Mouse (Mus musculus): ENCODE data around the gene Rag1. TPM values are rescaled to one million over a fixed set of nuclear protein-coding genes. Genes with fewer than 3 reads are reported as not detected.
A peak's percentile ranks its signal among the peaks of the same experiment; 100 is the strongest.

Gene Rag1
- polyA plus RNA-seq, 1 experiment from 2014 or later: not detected

DNA sequence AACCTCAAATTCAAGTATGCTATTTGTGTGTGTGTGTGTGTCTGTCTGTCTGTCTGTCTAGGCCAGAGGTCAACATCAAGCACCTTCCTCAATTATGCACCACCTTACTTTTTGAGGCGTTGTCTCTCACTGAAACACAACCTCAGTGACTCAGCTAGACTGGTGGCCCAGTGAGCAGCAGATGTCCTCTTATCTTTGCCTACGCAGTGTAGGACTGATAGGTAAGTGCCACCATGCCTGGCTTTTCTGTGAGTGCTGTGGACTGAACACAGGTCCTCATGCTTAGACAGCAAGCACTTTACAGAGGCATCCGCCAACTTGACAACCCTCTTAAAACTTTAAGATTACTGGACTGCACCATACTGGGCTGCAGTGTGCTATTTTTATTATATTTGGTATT lies 19.4 kb upstream of the Rag1 start:
- Histone ChIP-seq H3K36me3 (no peaks in the 10 kb centered on the region), H3K4me2 (no peak overlapping the region), H3K9me3 (replicated peaks) (0 out of 2 replicates have a peak, but pooled peaks cover 3% of the 10 kb centered on the region), H3K27ac (ENCODE audit: poor library complexity, severe bottlenecking) (no peak overlapping the region), H3K4me3 (no peak overlapping the region), H3K4me1 (replicated peaks) (no peaks in the 10 kb centered on the region), H3K27me3 (replicated peaks) (0 out of 2 replicates have a peak, but pooled peaks cover under 1% of the 10 kb centered on the region), H3K9ac (no peak overlapping the region)
- 59% methylated on average over 3 of the region's 3 CpGs for WGBS
- no peak for ATAC-seq (ENCODE audit: insufficient number of reproducible peaks, low FRiP score)

DNA sequence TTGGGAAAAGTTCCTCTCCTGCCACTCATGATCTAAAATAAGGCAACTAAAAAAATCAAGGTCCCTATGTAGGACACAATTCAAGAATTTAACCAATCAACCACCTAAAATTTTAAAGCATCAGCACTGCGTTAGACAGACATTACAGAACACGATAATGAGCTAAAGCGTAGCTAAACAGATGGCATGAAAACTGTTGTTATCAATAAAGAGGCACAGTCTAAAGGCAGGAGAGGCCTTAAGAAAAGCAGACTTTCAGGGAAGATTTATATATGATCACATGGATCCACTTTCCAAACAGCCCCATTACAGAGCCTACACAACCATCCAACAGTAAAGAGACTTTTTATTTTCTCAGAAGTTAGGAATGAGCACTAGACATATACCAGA lies 16.4 kb upstream of the Rag1 start:
- Histone ChIP-seq H3K9ac (no peak overlapping the region), H3K4me2 (no peak overlapping the region), H3K36me3 (no peaks in the 10 kb centered on the region), H3K9me3 (replicated peaks) (0 out of 2 replicates have a peak, but pooled peaks cover 3% of the 10 kb centered on the region), H3K4me1 (replicated peaks) (no peaks in the 10 kb centered on the region), H3K27me3 (replicated peaks) (0 out of 2 replicates have a peak, but pooled peaks cover 5% of the 10 kb centered on the region), H3K4me3 (no peak overlapping the region), H3K27ac (ENCODE audit: poor library complexity, severe bottlenecking) (no peak overlapping the region)
- WGBS: 91% methylated on average over 3 of the region's 3 CpGs
- no peak for ATAC-seq (ENCODE audit: insufficient number of reproducible peaks, low FRiP score)

DNA sequence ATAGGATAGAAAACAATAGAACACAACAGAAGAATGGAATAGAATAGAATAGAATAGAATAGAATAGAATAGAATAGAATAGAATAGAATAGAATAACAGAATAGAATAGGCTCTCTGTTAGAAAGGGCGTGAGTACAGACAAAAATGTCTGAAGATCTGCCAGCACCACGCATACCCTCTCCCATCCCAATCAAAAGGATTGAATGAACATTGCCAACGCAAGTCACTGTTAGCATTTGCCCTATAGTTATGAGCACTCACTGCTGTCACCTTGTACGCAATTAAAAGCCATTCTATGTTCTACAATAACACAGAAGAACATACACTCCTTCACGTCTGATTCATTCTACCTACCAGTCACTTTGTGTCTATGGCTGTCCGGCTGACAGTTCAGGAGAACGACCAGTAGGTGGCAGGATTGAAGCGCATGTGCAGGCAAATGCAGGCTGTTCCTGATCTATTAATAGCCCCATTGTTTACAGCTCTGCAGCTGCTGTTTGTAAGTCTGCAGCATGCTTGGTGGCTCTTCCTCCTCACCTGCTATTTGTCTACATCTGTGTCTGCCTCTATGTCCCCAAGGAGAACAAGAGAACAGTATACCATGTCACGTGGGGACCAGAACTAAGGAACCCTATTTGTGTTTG lies 15.9 kb upstream of the Rag1 start:
- Histone ChIP-seq H3K9ac (no peak overlapping the region), H3K27ac (ENCODE audit: poor library complexity, severe bottlenecking) (no peak overlapping the region), H3K4me1 (replicated peaks) (no peaks in the 10 kb centered on the region), H3K36me3 (no peaks in the 10 kb centered on the region), H3K4me2 (no peak overlapping the region), H3K9me3 (replicated peaks) (0 out of 2 replicates have a peak, but pooled peaks cover 3% of the 10 kb centered on the region), H3K27me3 (replicated peaks) (0 out of 2 replicates have a peak, but pooled peaks cover 5% of the 10 kb centered on the region), H3K4me3 (no peak overlapping the region)
- ATAC-seq (ENCODE audit: insufficient number of reproducible peaks, low FRiP score): peak; percentile 39; the same call in 1 of the 2 replicates
- WGBS: 23% methylated on average over 9 of the region's 9 CpGs

GRCm38 (mm10) chr2:101660536-101660935 lies 11.2 kb upstream of the Rag1 start:
- Histone ChIP-seq H3K27ac (ENCODE audit: poor library complexity, severe bottlenecking) (no peak overlapping the region), H3K36me3 (no peaks in the 10 kb centered on the region), H3K9me3 (replicated peaks) (no peaks in the 10 kb centered on the region), H3K27me3 (replicated peaks) (peaks cover 10% of the 10 kb centered on the region; the same call in 1 of the 2 replicates), H3K4me3 (no peak overlapping the region), H3K9ac (no peak overlapping the region), H3K4me2 (no peak overlapping the region), H3K4me1 (replicated peaks) (no peaks in the 10 kb centered on the region)
- 63% methylated on average over 2 of the region's 2 CpGs for WGBS
- no peak for ATAC-seq (ENCODE audit: insufficient number of reproducible peaks, low FRiP score)

- peak overlapping the region; percentile 84 for H3K4me2 ChIP-seq
- H3K9me3 ChIP-seq (replicated peaks): no peaks in the 10 kb centered on the region
- peak overlapping the region; percentile 45 for H3K4me3 ChIP-seq
- H3K9ac ChIP-seq: peak overlapping the region; percentile 54
- 18% methylated on average over 14 of the region's 14 CpGs for whole genome bisulfite sequencing
- peaks cover 10% of the 10 kb centered on the region; the same call in 1 of the 2 replicates for H3K27me3 ChIP-seq (replicated peaks)
- no peaks in the 10 kb centered on the region for H3K36me3 ChIP-seq
- no peak for ATAC-seq (ENCODE audit: insufficient number of reproducible peaks, low FRiP score)
- H3K4me1 ChIP-seq (replicated peaks): peaks cover 4% of the 10 kb centered on the region
- no peak overlapping the region for H3K27ac ChIP-seq (ENCODE audit: poor library complexity, severe bottlenecking)
Observed at GRCm38 (mm10) chr2:101652921-101653597, 3.8 kb upstream of the Rag1 start.

DNA sequence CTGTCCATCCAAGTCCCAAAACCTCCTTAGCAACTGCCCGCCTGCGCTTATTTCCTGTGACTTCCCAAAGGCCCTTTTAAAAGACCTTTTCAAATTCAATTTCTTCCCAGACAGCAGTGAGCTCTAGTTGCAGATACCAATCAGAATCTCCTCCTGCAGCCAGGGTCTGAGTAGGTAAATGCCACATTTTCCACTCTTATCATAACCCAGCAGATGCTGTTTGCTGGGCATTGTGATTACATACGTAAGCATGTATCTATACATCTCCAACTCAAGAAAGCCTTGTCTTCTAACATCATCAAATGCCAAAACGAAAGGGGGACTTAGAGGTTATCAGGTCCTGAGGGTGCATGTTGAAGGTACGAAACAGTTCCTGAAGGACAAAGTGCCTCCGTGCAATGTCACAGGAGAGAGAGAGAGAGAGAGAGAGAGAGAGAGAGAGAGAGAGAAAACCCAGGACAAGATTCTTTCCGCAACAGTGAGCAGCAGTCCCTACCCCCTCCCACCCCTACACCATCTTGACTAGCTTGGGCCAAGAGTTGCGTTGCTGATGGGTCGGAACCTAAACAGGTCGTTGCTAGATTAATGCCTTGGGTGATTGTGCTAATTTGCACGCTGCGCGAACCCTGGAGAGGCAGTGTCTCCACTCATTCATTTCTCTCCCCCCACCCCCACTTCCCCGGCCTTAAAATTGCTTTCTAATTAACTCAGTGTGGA lies 3.1 kb upstream of the Rag1 start:
- Histone ChIP-seq H3K4me1 (replicated peaks) (peaks cover 4% of the 10 kb centered on the region), H3K4me3 (peak overlapping the region; percentile 45), H3K9me3 (replicated peaks) (no peaks in the 10 kb centered on the region), H3K27ac (ENCODE audit: poor library complexity, severe bottlenecking) (no peak overlapping the region), H3K4me2 (peak overlapping the region; percentile 84), H3K27me3 (replicated peaks) (peaks cover 5% of the 10 kb centered on the region; the same call in 1 of the 2 replicates), H3K36me3 (no peaks in the 10 kb centered on the region), H3K9ac (peak overlapping the region; percentile 54)
- 37% methylated on average over 14 of the region's 14 CpGs for WGBS
- ATAC-seq (ENCODE audit: insufficient number of reproducible peaks, low FRiP score): no peak

DNA sequence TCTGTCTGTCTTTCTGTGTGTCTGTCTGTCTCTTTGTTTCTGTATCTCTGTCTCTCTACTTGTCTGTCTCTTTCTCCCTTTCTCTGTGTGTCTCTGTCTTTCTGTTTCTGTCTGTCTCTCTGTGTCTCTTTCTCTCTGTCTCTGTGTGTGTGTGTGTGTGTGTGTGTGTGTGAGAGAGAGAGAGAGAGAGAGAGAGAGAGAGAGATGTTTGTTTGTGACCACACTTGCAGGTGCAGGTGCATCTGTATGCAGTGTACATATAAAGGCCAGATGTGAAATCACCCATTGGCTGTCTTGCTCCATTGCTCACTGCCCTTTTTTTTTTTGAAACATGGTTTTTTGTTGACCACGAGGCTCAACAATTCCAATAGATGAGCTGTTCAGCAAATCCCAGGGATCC lies 1.1 kb upstream of the Rag1 start:
- 63% methylated on average over 1 of the region's 1 CpGs for WGBS
- Histone ChIP-seq H3K27ac (ENCODE audit: poor library complexity, severe bottlenecking) (no peak overlapping the region), H3K9me3 (replicated peaks) (no peaks in the 10 kb centered on the region), H3K4me3 (no peak overlapping the region), H3K27me3 (replicated peaks) (0 out of 2 replicates have a peak, but pooled peaks cover 4% of the 10 kb centered on the region), H3K36me3 (no peaks in the 10 kb centered on the region), H3K9ac (no peak overlapping the region), H3K4me2 (no peak overlapping the region), H3K4me1 (replicated peaks) (peaks cover 4% of the 10 kb centered on the region)
- no peak for ATAC-seq (ENCODE audit: insufficient number of reproducible peaks, low FRiP score)

- Histone ChIP-seq H3K4me2 (no peak overlapping the region), H3K9ac (no peak overlapping the region), H3K9me3 (replicated peaks) (no peaks in the 10 kb centered on the region), H3K27me3 (replicated peaks) (0 out of 2 replicates have a peak, but pooled peaks cover 4% of the 10 kb centered on the region), H3K4me3 (no peak overlapping the region), H3K27ac (ENCODE audit: poor library complexity, severe bottlenecking) (no peak overlapping the region), H3K4me1 (replicated peaks) (peaks cover 4% of the 10 kb centered on the region), H3K36me3 (no peaks in the 10 kb centered on the region)
- ATAC-seq (ENCODE audit: insufficient number of reproducible peaks, low FRiP score): no peak
- WGBS: 69% methylated on average over 2 of the region's 2 CpGs
Observed at GRCm38 (mm10) chr2:101648361-101648760, 940 bp downstream of the Rag1 start.

GRCm38 (mm10) chr2:101645841-101646240 lies 3.5 kb downstream of the Rag1 start:
- WGBS: 85% methylated on average over 1 of the region's 1 CpGs
- no peak overlapping the region for H3K4me3 ChIP-seq
- H3K27me3 ChIP-seq (replicated peaks): no peaks in the 10 kb centered on the region
- no peaks in the 10 kb centered on the region for H3K9me3 ChIP-seq (replicated peaks)
- no peak overlapping the region for H3K4me2 ChIP-seq
- no peaks in the 10 kb centered on the region for H3K36me3 ChIP-seq
- no peak overlapping the region for H3K9ac ChIP-seq
- H3K4me1 ChIP-seq (replicated peaks): no peaks in the 10 kb centered on the region; the same call in 1 of the 2 replicates
- no peak for ATAC-seq (ENCODE audit: insufficient number of reproducible peaks, low FRiP score)
- no peak overlapping the region for H3K27ac ChIP-seq (ENCODE audit: poor library complexity, severe bottlenecking)

- Histone ChIP-seq H3K9ac (no peak overlapping the region), H3K27me3 (replicated peaks) (no peaks in the 10 kb centered on the region), H3K4me2 (no peak overlapping the region), H3K9me3 (replicated peaks) (no peaks in the 10 kb centered on the region), H3K4me1 (replicated peaks) (no peaks in the 10 kb centered on the region), H3K4me3 (no peak overlapping the region), H3K27ac (ENCODE audit: poor library complexity, severe bottlenecking) (no peak overlapping the region), H3K36me3 (no peaks in the 10 kb centered on the region)
- ATAC-seq (ENCODE audit: insufficient number of reproducible peaks, low FRiP score): no peak
- WGBS: 75% methylated on average over 3 of the region's 3 CpGs
Observed at GRCm38 (mm10) chr2:101639840-101640350, 9.4 kb downstream of the Rag1 start.
